Mouse (Mus musculus): ENCODE results near the gene Kcnma1.

Kcnma1 gene

GRCm38 (mm10) chr14:23529720-23530119 lies 484.6 kb downstream of the Kcnma1 start:
- DNase-seq (ENCODE audit: low spot score): no peak

GRCm38 (mm10) chr14:23529229-23529628 lies 485.1 kb downstream of the Kcnma1 start:
- no peak for DNase-seq (ENCODE audit: low spot score)

GRCm38 (mm10) chr14:23525910-23526309 lies 488.4 kb downstream of the Kcnma1 start:
- DNase-seq (ENCODE audit: low spot score): no peak

- DNase-seq (ENCODE audit: low spot score): no peak
These were observed 490.3 kb downstream of the Kcnma1 start for GRCm38 (mm10) chr14:23523825-23524491.

- no peak for DNase-seq (ENCODE audit: low spot score)
These were observed 491.6 kb downstream of the Kcnma1 start for GRCm38 (mm10) chr14:23522606-23523159.

GRCm38 (mm10) chr14:23521080-23521684 lies 493.1 kb downstream of the Kcnma1 start:
- no peak for DNase-seq (ENCODE audit: low spot score)

GRCm38 (mm10) chr14:23517374-23517773 lies 496.9 kb downstream of the Kcnma1 start:
- no peak for DNase-seq (ENCODE audit: low spot score)

- no peak for DNase-seq (ENCODE audit: low spot score)
These were observed 504.5 kb downstream of the Kcnma1 start for GRCm38 (mm10) chr14:23509792-23510191.

GRCm38 (mm10) chr14:23502236-23502790 lies 512.0 kb downstream of the Kcnma1 start:
- DNase-seq (ENCODE audit: low spot score): no peak

GRCm38 (mm10) chr14:23496801-23497200 lies 517.5 kb downstream of the Kcnma1 start:
- DNase-seq (ENCODE audit: low spot score): no peak

GRCm38 (mm10) chr14:23496236-23496740 lies 518.0 kb downstream of the Kcnma1 start:
- no peak for DNase-seq (ENCODE audit: low spot score)

GRCm38 (mm10) chr14:23494496-23494800 lies 519.8 kb downstream of the Kcnma1 start:
- no peak for DNase-seq (ENCODE audit: low spot score)

- DNase-seq (ENCODE audit: low spot score): no peak
These were observed 520.4 kb downstream of the Kcnma1 start for GRCm38 (mm10) chr14:23493750-23494495.

- DNase-seq (ENCODE audit: low spot score): no peak
These were observed 521.5 kb downstream of the Kcnma1 start for GRCm38 (mm10) chr14:23492581-23493360.

GRCm38 (mm10) chr14:23491359-23491758 lies 522.9 kb downstream of the Kcnma1 start:
- no peak for DNase-seq (ENCODE audit: low spot score)

- no peak for DNase-seq (ENCODE audit: low spot score)
These were observed 527.6 kb downstream of the Kcnma1 start for GRCm38 (mm10) chr14:23486687-23487086.

- DNase-seq (ENCODE audit: low spot score): no peak
These were observed 528.3 kb downstream of the Kcnma1 start for GRCm38 (mm10) chr14:23485802-23486500.

GRCm38 (mm10) chr14:23475129-23475528 lies 539.2 kb downstream of the Kcnma1 start:
- DNase-seq (ENCODE audit: low spot score): no peak

GRCm38 (mm10) chr14:23470071-23470470 lies 544.2 kb downstream of the Kcnma1 start:
- DNase-seq (ENCODE audit: low spot score): no peak

- no peak for DNase-seq (ENCODE audit: low spot score)
These were observed 549.2 kb downstream of the Kcnma1 start for GRCm38 (mm10) chr14:23465135-23465534.

GRCm38 (mm10) chr14:23458560-23458959 lies 555.7 kb downstream of the Kcnma1 start:
- no peak for DNase-seq (ENCODE audit: low spot score)

Measured in spleen, adult 12 weeks (tissue).